Mouse (Mus musculus) thymus, adult 18-20 months (tissue): Measurements from ENCODE around the gene Bsn.

Experiments used
- DNase-seq, 2 experiments: peaks; one replicate each; pipeline ENCODE4 v3.0.0; 2022; ENCODE audit warnings: mixed read lengths in 2 of 2

Gene Bsn

GRCm38 (mm10) chr9:108121170-108121969 is 68.8 kb downstream of the Bsn start:
- no peak for DNase-seq

GRCm38 (mm10) chr9:108120671-108121070 is 69.5 kb downstream of the Bsn start:
- DNase-seq, result no peak

- DNase-seq, result no peak
Observed at GRCm38 (mm10) chr9:108119891-108120411, 70.2 kb downstream of the Bsn start.

GRCm38 (mm10) chr9:108117143-108117542 is 73.0 kb downstream of the Bsn start:
- DNase-seq, result no peak

- DNase-seq, result no peak
Observed at GRCm38 (mm10) chr9:108115290-108116077, 74.7 kb downstream of the Bsn start.

- no peak for DNase-seq
Observed at GRCm38 (mm10) chr9:108112719-108113340, 77.4 kb downstream of the Bsn start.

GRCm38 (mm10) chr9:108111593-108112121 is 78.5 kb downstream of the Bsn start:
- DNase-seq, result no peak

GRCm38 (mm10) chr9:108111101-108111592 is 79.0 kb downstream of the Bsn start:
- no peak for DNase-seq

GRCm38 (mm10) chr9:108110160-108110559 is 80.0 kb downstream of the Bsn start:
- DNase-seq, result no peak

GRCm38 (mm10) chr9:108107867-108108266 is 82.3 kb downstream of the Bsn start:
- no peak for DNase-seq

GRCm38 (mm10) chr9:108106090-108106489 is 84.1 kb downstream of the Bsn start:
- DNase-seq, result no peak

GRCm38 (mm10) chr9:108105549-108105863 is 84.7 kb downstream of the Bsn start:
- DNase-seq, result no peak

GRCm38 (mm10) chr9:108104766-108105548 is 85.2 kb downstream of the Bsn start:
- DNase-seq, result no peak

- no peak for DNase-seq
Observed at GRCm38 (mm10) chr9:108099619-108100018, 90.6 kb downstream of the Bsn start.

- DNase-seq, result no peak
Observed at GRCm38 (mm10) chr9:108095949-108096712, 94.1 kb downstream of the Bsn start.

GRCm38 (mm10) chr9:108095518-108095917 is 94.7 kb downstream of the Bsn start:
- no peak for DNase-seq

GRCm38 (mm10) chr9:108094998-108095411 is 95.2 kb downstream of the Bsn start:
- no peak for DNase-seq

GRCm38 (mm10) chr9:108094184-108094941 is 95.8 kb downstream of the Bsn start, which contains the start of gene Apeh:
Gene Apeh, minus strand, starts transcription at chr9:108094606.
- peak; percentile 91 to 94 for DNase-seq

GRCm38 (mm10) chr9:108093586-108093985 is 96.6 kb downstream of the Bsn start:
- no peak for DNase-seq

GRCm38 (mm10) chr9:108090611-108091120 is 99.5 kb downstream of the Bsn start:
- no peak for DNase-seq
